Mouse (Mus musculus): Measurements from ENCODE around the gene Gm11361. TPM values are rescaled to one million over a fixed set of nuclear protein-coding genes. Genes with fewer than 3 reads are reported as not detected.

Gene Gm11361
- polyA plus RNA-seq (2015; fragmentation: Nextera tagmentation; extraction: Ambion mirVana) = 3.2 and 5.5 TPM in 2 replicates

DNA sequence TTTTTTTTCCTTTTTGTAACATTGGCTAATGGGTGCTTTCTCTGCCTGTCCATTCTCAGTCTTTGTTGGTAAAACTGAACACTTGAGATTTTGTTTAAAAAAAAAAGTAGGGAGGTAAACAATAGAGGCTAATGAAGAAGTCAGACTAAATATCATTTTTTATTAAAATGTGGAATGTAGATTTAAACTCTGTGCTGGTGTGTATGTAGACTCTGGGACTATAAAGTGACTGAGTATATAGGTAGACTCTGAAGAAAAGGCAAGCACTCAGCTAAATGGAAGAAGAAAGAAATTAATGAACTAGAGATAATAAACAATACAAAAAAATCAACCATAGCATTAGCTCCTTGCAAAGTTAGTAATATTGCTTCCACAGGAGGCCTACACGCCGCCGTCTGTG is at the start of gene Gm11361:
TSS of gene Gm11361 (plus strand) at position 301 of the 400 bp plus-strand sequence.
- WGBS = 92% methylated on average over 3 of the region's 3 CpGs
- ATAC-seq (ENCODE audit: extremely low read depth, insufficient number of reproducible peaks, low FRiP score, low TSS enrichment) = no peak

DNA sequence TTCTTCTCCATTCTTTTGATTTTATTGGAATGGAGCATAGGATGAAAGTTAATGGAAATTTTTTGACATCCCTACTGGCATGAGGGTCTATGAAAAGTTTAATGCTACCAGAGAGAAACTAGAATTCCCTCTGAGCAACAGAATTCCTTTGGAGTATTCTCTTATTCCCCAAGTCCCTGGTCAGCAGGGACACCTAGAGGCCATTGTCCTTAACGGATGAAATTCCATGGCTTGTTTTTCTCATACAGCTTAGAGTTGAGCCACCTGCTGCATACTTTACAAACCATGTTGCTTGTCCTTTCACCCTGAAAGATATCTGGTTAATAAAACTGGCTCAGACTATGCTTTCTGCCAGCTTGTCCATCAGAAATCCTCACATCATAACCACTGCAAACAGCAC is 7.1 kb downstream of the Gm11361 start:
- no peak overlapping the region for H3K27ac ChIP-seq (replicated peaks)
- H3K4me2 ChIP-seq = no peak overlapping the region
- H3K36me3 ChIP-seq = no peaks in the 10 kb centered on the region
- no peak overlapping the region for H3K9ac ChIP-seq
- 18% methylated on average over 1 of the region's 1 CpGs for WGBS
- H3K4me1 ChIP-seq = 0 out of 2 replicates have a peak, but pooled peaks cover 2% of the 10 kb centered on the region
- H3K4me3 ChIP-seq = no peak overlapping the region
- ATAC-seq (ENCODE audit: extremely low read depth, insufficient number of reproducible peaks, low FRiP score, low TSS enrichment) = no peak
- H3K9me3 ChIP-seq = no peaks in the 10 kb centered on the region
- no peaks in the 10 kb centered on the region for H3K27me3 ChIP-seq (replicated peaks)

More for the DNA sequence above, at the start of gene Gm11361:
- Histone ChIP-seq H3K4me1 (no peaks in the 10 kb centered on the region), H3K4me3 (no peak within 1 kb of the TSS), H3K36me3 (no peaks in the 10 kb centered on the region), H3K4me2 (no peak within 1 kb of the TSS), H3K27ac (replicated peaks) (no peak within 1 kb of the TSS), H3K9me3 (peaks cover 4% of the 10 kb centered on the region; the same call in 1 of the 2 replicates), H3K9ac (no peak within 1 kb of the TSS), H3K27me3 (replicated peaks) (no peaks in the 10 kb centered on the region)

DNA sequence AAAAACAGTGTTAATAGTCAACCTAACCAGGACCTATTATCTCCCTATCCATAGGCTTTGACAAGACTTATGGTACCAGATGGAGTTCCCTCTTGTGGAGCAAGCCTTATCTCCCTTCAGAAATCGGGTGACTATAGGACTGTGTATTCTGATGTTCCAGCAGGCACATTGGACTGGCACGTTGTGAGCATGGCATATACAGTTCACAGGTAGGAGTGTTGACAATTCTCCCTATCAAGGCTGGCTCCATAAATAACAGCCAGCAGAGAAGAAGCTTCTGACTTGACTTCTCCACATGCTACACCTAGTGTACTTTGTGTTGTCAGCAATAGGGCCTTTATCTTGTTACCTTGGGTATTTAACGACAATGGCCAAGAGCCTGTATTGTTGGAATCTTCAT is 30.0 kb downstream of the Gm11361 start:
- Histone ChIP-seq H3K4me3 (no peak overlapping the region), H3K4me2 (no peak overlapping the region), H3K27me3 (replicated peaks) (no peaks in the 10 kb centered on the region), H3K9me3 (no peaks in the 10 kb centered on the region), H3K36me3 (no peaks in the 10 kb centered on the region), H3K4me1 (no peaks in the 10 kb centered on the region), H3K9ac (no peak overlapping the region), H3K27ac (replicated peaks) (no peak overlapping the region)
- no peak for ATAC-seq (ENCODE audit: extremely low read depth, insufficient number of reproducible peaks, low FRiP score, low TSS enrichment)
- WGBS = 34% methylated on average over 3 of the region's 3 CpGs

DNA sequence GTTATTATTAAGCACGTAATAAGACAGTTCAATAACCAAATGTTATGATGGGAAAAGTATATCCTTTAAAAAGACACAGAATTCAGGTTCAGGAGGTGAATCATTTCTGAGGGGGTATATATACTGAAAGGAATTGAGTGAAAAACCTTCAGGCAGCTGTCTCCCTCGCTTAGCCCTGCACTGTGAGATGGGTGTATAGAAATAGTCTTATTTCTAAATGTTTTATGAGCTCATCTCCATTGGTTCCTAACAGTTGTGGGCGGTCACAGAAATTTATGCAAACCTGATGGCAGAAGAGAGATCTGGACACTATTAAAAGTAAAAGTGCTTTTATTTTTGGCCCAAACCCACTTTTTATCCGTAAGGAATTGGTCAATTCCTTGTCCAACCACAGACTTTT is 36.9 kb downstream of the Gm11361 start:
- no peak for ATAC-seq (ENCODE audit: extremely low read depth, insufficient number of reproducible peaks, low FRiP score, low TSS enrichment)
- Histone ChIP-seq H3K27me3 (replicated peaks) (no peaks in the 10 kb centered on the region), H3K4me1 (peaks cover 6% of the 10 kb centered on the region; the same call in 1 of the 2 replicates), H3K4me2 (no peak overlapping the region), H3K4me3 (no peak overlapping the region), H3K36me3 (no peaks in the 10 kb centered on the region), H3K9me3 (no peaks in the 10 kb centered on the region), H3K27ac (replicated peaks) (no peak overlapping the region), H3K9ac (no peak overlapping the region)
- 77% methylated on average over 4 of the region's 4 CpGs for WGBS

DNA sequence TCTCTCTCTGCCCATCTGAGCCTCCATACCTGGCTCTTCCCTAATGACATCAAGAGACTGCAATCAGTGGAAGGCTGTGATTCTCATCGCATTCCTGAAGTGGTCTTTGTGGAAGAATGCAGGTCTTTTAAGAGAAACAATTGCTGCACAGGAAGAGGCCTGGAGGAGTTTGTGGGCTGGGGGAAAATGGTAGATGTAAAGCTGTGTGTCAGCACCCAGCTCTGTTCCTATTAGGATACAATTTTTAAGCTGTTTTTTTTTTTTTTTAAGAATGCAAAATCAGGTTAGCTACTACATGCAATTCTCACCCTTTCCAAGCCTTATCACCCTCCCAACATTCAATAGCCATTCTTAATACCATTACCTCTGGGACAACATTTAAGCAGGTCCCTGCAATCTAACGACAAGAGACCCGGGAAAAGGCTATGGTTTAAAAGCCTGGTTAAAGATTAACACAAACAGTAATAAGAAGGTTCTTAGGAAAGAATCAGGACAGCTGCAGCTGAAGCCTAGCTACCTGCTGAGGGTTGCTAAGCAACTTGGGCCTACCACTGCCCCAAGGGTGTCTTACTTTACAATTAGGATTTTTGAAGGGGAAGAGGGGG is 37.5 kb downstream of the Gm11361 start:
- Histone ChIP-seq H3K27ac (replicated peaks) (no peak overlapping the region), H3K4me1 (peaks cover 6% of the 10 kb centered on the region; the same call in 1 of the 2 replicates), H3K4me3 (no peak overlapping the region), H3K4me2 (no peak overlapping the region), H3K36me3 (no peaks in the 10 kb centered on the region), H3K9me3 (no peaks in the 10 kb centered on the region), H3K27me3 (replicated peaks) (no peaks in the 10 kb centered on the region), H3K9ac (no peak overlapping the region)
- no peak for ATAC-seq (ENCODE audit: extremely low read depth, insufficient number of reproducible peaks, low FRiP score, low TSS enrichment)
- 12% methylated on average over 3 of the region's 3 CpGs for WGBS

DNA sequence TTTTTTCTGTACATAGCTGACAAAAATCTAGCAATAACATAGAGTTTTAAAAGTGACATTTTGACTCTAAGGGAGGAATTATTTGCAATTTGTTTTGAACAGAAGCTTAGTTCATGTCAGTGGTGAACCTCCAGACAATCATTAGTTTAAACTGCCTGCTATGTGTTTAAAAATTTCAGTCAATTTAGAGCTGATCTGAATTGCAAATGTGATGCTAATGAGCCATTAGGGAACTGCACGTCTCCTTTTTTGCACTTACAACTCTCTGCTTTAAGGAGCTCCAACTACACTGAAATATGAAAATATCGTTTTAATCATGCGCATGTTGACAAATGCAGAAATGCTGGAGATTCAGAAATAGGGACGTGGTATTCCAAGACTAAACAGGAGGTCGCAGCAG is 38.2 kb downstream of the Gm11361 start:
- no peak for ATAC-seq (ENCODE audit: extremely low read depth, insufficient number of reproducible peaks, low FRiP score, low TSS enrichment)
- no peaks in the 10 kb centered on the region for H3K36me3 ChIP-seq
- H3K27ac ChIP-seq (replicated peaks) = no peak overlapping the region
- WGBS = 76% methylated on average over 5 of the region's 5 CpGs
- H3K4me3 ChIP-seq = no peak overlapping the region
- H3K9me3 ChIP-seq = no peaks in the 10 kb centered on the region
- no peak overlapping the region for H3K9ac ChIP-seq
- peaks cover 6% of the 10 kb centered on the region; the same call in 1 of the 2 replicates for H3K4me1 ChIP-seq
- no peak overlapping the region for H3K4me2 ChIP-seq
- no peaks in the 10 kb centered on the region for H3K27me3 ChIP-seq (replicated peaks)

DNA sequence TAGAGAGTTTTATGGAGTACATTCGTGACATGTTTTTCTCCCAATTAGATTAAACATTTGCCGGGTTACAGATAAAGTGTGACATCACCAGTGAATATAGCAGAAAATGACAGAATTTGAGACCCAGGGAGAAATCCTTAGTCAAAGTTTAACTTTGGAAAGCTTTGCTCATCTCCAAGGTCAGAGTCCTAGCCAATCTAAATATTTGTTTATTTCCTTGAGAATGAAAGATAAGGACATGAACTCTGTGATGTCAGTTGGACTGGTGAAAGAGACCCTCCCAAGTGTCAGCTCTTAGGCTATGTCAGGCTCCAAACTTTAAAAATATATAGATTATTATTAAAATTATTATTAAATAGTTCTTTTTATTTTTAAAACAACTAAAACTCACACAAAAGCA is 39.8 kb downstream of the Gm11361 start:
- Histone ChIP-seq H3K9ac (no peak overlapping the region), H3K9me3 (no peaks in the 10 kb centered on the region), H3K36me3 (no peaks in the 10 kb centered on the region), H3K4me3 (no peak overlapping the region), H3K27ac (replicated peaks) (no peak overlapping the region), H3K4me1 (peaks cover 6% of the 10 kb centered on the region; the same call in 1 of the 2 replicates), H3K27me3 (replicated peaks) (no peaks in the 10 kb centered on the region), H3K4me2 (no peak overlapping the region)
- 50% methylated on average over 2 of the region's 2 CpGs for WGBS
- no peak for ATAC-seq (ENCODE audit: extremely low read depth, insufficient number of reproducible peaks, low FRiP score, low TSS enrichment)

DNA sequence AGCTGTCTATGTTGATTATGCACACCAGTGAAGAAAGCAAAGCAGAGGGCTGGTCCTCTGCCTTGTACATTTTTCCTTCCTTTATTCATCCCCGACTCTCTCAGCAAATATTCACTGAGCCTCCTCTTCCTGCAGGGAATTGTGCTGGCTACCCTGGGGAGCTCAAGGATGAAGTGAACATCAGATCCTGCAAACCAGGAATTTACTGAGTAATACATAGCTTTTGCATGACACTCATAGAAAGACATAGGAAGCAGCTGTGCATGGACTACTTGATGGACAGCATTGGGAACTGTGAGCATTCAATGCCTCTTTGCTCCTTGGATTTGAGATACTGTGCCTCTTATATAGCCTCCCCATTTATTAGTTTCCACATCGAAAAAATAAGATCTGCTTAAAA is 40.2 kb downstream of the Gm11361 start:
- H3K4me2 ChIP-seq = no peak overlapping the region
- ATAC-seq (ENCODE audit: extremely low read depth, insufficient number of reproducible peaks, low FRiP score, low TSS enrichment) = no peak
- H3K27ac ChIP-seq (replicated peaks) = no peak overlapping the region
- no peaks in the 10 kb centered on the region for H3K9me3 ChIP-seq
- H3K4me1 ChIP-seq = peaks cover 6% of the 10 kb centered on the region; the same call in 1 of the 2 replicates
- no peaks in the 10 kb centered on the region for H3K27me3 ChIP-seq (replicated peaks)
- H3K9ac ChIP-seq = no peak overlapping the region
- no peak overlapping the region for H3K4me3 ChIP-seq
- H3K36me3 ChIP-seq = no peaks in the 10 kb centered on the region
- WGBS = 39% methylated on average over 2 of the region's 2 CpGs

Other genes starting within 250 kb of the Gm11361 start
- not detected in 2 replicates for gene Prl4a1, start 241.3 kb upstream of the Gm11361 start, polyA plus RNA-seq (2015; fragmentation: Nextera tagmentation; extraction: Ambion mirVana)
- not detected in 2 replicates for gene Prl5a1, start 115.0 kb upstream of the Gm11361 start, polyA plus RNA-seq (2015; fragmentation: Nextera tagmentation; extraction: Ambion mirVana)